Mouse (Mus musculus): ENCODE results near the gene Slc6a6.

The Slc6a6 gene

GRCm38 (mm10) chr6:91700823-91701621 lies 17.2 kb downstream of the Slc6a6 start:
- DNase-seq (ENCODE audit: low spot score in 2 of 2), result no peak

GRCm38 (mm10) chr6:91703459-91703858 lies 19.6 kb downstream of the Slc6a6 start:
- no peak for DNase-seq (ENCODE audit: low spot score in 2 of 2)

GRCm38 (mm10) chr6:91704446-91704845 lies 20.6 kb downstream of the Slc6a6 start:
- no peak for DNase-seq (ENCODE audit: low spot score in 2 of 2)

- DNase-seq (ENCODE audit: low spot score in 2 of 2), result no peak
Measured at GRCm38 (mm10) chr6:91705651-91706050, 21.8 kb downstream of the Slc6a6 start.

GRCm38 (mm10) chr6:91706072-91706776 lies 22.4 kb downstream of the Slc6a6 start:
- DNase-seq (ENCODE audit: low spot score in 2 of 2), result peak; percentile 60 to 69

- DNase-seq (ENCODE audit: low spot score in 2 of 2), result no peak
Measured at GRCm38 (mm10) chr6:91707276-91707885, 23.5 kb downstream of the Slc6a6 start.

GRCm38 (mm10) chr6:91707886-91708564 lies 24.2 kb downstream of the Slc6a6 start:
- no peak for DNase-seq (ENCODE audit: low spot score in 2 of 2)

GRCm38 (mm10) chr6:91708919-91709318 lies 25.1 kb downstream of the Slc6a6 start:
- DNase-seq (ENCODE audit: low spot score in 2 of 2), result no peak

GRCm38 (mm10) chr6:91710345-91710930 lies 26.6 kb downstream of the Slc6a6 start:
- no peak for DNase-seq (ENCODE audit: low spot score in 2 of 2)

- DNase-seq (ENCODE audit: low spot score in 2 of 2), result no peak
Measured at GRCm38 (mm10) chr6:91712097-91712854, 28.4 kb downstream of the Slc6a6 start.

- peak; percentile 16 to 52 for DNase-seq (ENCODE audit: low spot score in 2 of 2)
Measured at GRCm38 (mm10) chr6:91712855-91713331, 29.0 kb downstream of the Slc6a6 start.

- DNase-seq (ENCODE audit: low spot score in 2 of 2), result no peak
Measured at GRCm38 (mm10) chr6:91713370-91713896, 29.6 kb downstream of the Slc6a6 start.

- DNase-seq (ENCODE audit: low spot score in 2 of 2), result no peak
Measured at GRCm38 (mm10) chr6:91715023-91715422, 31.2 kb downstream of the Slc6a6 start.

- DNase-seq (ENCODE audit: low spot score in 2 of 2), result peak in 1 of 2 experiments; percentile 7
Measured at GRCm38 (mm10) chr6:91715988-91716810, 32.3 kb downstream of the Slc6a6 start.

GRCm38 (mm10) chr6:91718067-91718466 lies 34.2 kb downstream of the Slc6a6 start:
- no peak for DNase-seq (ENCODE audit: low spot score in 2 of 2)

GRCm38 (mm10) chr6:91718603-91719002 lies 34.8 kb downstream of the Slc6a6 start:
- DNase-seq (ENCODE audit: low spot score in 2 of 2), result no peak

GRCm38 (mm10) chr6:91719042-91719747 lies 35.3 kb downstream of the Slc6a6 start:
- no peak for DNase-seq (ENCODE audit: low spot score in 2 of 2)

- DNase-seq (ENCODE audit: low spot score in 2 of 2), result no peak
Measured at GRCm38 (mm10) chr6:91719865-91720533, 36.1 kb downstream of the Slc6a6 start.
